In the genomic region with DNA sequence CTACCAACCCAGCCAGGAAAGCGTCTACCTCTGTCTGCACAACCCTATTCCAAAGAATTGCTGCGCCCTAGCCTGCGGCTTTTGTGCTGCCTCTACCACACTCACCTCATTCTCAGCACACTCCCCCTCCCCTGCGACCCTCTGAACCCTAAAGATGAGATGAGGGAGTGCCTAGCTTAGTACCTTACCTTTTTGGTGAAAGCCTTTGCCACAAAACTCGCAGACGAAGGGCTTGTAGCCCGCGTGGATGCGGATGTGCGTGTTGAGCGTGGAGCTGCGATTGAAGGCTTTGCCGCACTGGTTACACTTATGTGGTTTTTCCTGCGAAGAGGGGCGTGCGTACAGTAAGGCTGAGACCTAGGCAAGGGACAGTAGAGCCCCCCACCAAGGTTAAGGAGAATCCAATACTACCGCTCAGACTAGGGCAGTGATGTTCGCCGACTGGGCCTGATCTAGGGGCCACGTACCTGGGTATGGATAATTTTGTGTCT, we compare ENCODE assay signal across 17 mouse cellular contexts. TPM values are rescaled to one million over a fixed set of nuclear protein-coding genes. Genes with fewer than 3 reads are reported as not detected.
DNase-seq lines count a peak whose midpoint lies in the region; ATAC-seq and TF ChIP-seq lines count a peak whose summit lies in the region.
"Had no signal": no experiment of that assay in that cellular context is flagged by ENCODE, and none has a peak within 500 bp of the region (broad histone marks: within the 10 kb centered on the region; RNA-seq: fewer than 3 reads in every experiment).

No protein-coding gene starts in this region.

- no peaks in the 10 kb centered on the region for H3K36me3 ChIP-seq in intestine, embryonic 14.5 days (ENCODE audit: control insufficient read depth, insufficient read depth, low read length)
- no peaks in the 10 kb centered on the region for H3K36me3 ChIP-seq in intestine, postnatal 0 days (ENCODE audit: control insufficient read depth, insufficient read depth)
- peaks cover 22% of the 10 kb centered on the region for H3K36me3 ChIP-seq in forebrain, embryonic 10.5 days (replicated peaks)
- H3K36me3 ChIP-seq in midbrain, embryonic 12.5 days: no peaks in the 10 kb centered on the region
- H3K36me3 ChIP-seq: hindbrain, embryonic 15.5 days; limb, embryonic 15.5 days; stomach, embryonic 15.5 days had no signal

- DNase-seq in intestine, embryonic 14.5 days (ENCODE audit: low spot score): peak; percentile 63
- DNase-seq in ZHBTc4 (ENCODE audit: low read depth, low spot score): peak; percentile 54
- peak; percentile 38 for DNase-seq in forebrain, embryonic 10.5 days (ENCODE audit: extremely low spot score, low spot score)
- no peak for DNase-seq in lung, postnatal 36 days
- DNase-seq in kidney, adult 18-20 months: no peak
- DNase-seq in cerebellum, postnatal 36 days: no peak
- DNase-seq: gastrocnemius, postnatal 10 days; lung, embryonic 14.5 days; thymus, postnatal 14 days had no signal

- no peak for ATAC-seq in intestine, embryonic 14.5 days (replicated peaks; ENCODE audit: low FRiP score, low TSS enrichment, low read depth)
- ATAC-seq in intestine, postnatal 0 days: no peak
- no peak for ATAC-seq in midbrain, embryonic 12.5 days (ENCODE audit: low FRiP score, low read depth)

- no peak overlapping the region for H3K4me3 ChIP-seq in intestine, embryonic 14.5 days (ENCODE audit: low read depth, low read length)
- no peak overlapping the region for H3K4me3 ChIP-seq in intestine, postnatal 0 days (ENCODE audit: low read depth, low read length)
- H3K4me3 ChIP-seq in forebrain, embryonic 10.5 days: peak overlapping the region; percentile 71
- H3K4me3 ChIP-seq in midbrain, embryonic 12.5 days: peak overlapping the region; percentile 34
- H3K4me3 ChIP-seq: stomach, embryonic 15.5 days had no signal

- H3K27ac ChIP-seq in intestine, embryonic 14.5 days (ENCODE audit: low read depth): no peak overlapping the region
- H3K27ac ChIP-seq in intestine, postnatal 0 days (ENCODE audit: low read depth, low read length): no peak overlapping the region
- H3K27ac ChIP-seq in forebrain, embryonic 10.5 days: peak overlapping the region; percentile 96
- H3K27ac ChIP-seq in midbrain, embryonic 12.5 days (replicated peaks): no peak overlapping the region
- H3K27ac ChIP-seq: hindbrain, embryonic 15.5 days; limb, embryonic 15.5 days; stomach, embryonic 15.5 days had no signal

- no peak for TF ChIP-seq CTCF in intestine, postnatal 0 days (IDR thresholded peaks at IDR 0.05; ENCODE audit: low read depth)

- under 1% methylated on average over 20 of the region's 20 CpGs for WGBS in intestine, embryonic 14.5 days
- 3% methylated on average over 20 of the region's 20 CpGs for WGBS in intestine, postnatal 0 days
- 1% methylated on average over 20 of the region's 20 CpGs for WGBS in forebrain, embryonic 10.5 days
- 1% methylated on average over 20 of the region's 20 CpGs for WGBS in midbrain, embryonic 12.5 days

- H3K4me2 ChIP-seq in intestine, embryonic 14.5 days (ENCODE audit: low read length): no peak overlapping the region
- H3K4me2 ChIP-seq in intestine, postnatal 0 days (replicated peaks; ENCODE audit: low read depth): no peak overlapping the region
- H3K4me2 ChIP-seq in midbrain, embryonic 12.5 days (replicated peaks): peak overlapping the region; percentile 13; the same call in 1 of the 2 replicates
- H3K4me2 ChIP-seq: hindbrain, embryonic 15.5 days; lung, embryonic 14.5 days; stomach, embryonic 15.5 days had no signal

- H3K27me3 ChIP-seq in intestine, embryonic 14.5 days (replicated peaks; ENCODE audit: control insufficient read depth, insufficient read depth, low read length): peaks cover 99% of the 10 kb centered on the region
- H3K27me3 ChIP-seq in intestine, postnatal 0 days (replicated peaks; ENCODE audit: control insufficient read depth, insufficient read depth, low read length): peaks cover 94% of the 10 kb centered on the region
- H3K27me3 ChIP-seq in forebrain, embryonic 10.5 days (ENCODE audit: poor library complexity, severe bottlenecking): peaks cover 100% of the 10 kb centered on the region
- peaks cover 97% of the 10 kb centered on the region for H3K27me3 ChIP-seq in midbrain, embryonic 12.5 days

- H3K4me1 ChIP-seq in intestine, embryonic 14.5 days (replicated peaks; ENCODE audit: control insufficient read depth, insufficient read depth, low read length): peaks cover 4% of the 10 kb centered on the region; the same call in 1 of the 2 replicates
- H3K4me1 ChIP-seq in intestine, postnatal 0 days (replicated peaks; ENCODE audit: control insufficient read depth, insufficient read depth, low read length): no peaks in the 10 kb centered on the region
- peaks cover 97% of the 10 kb centered on the region for H3K4me1 ChIP-seq in forebrain, embryonic 10.5 days
- peaks cover 51% of the 10 kb centered on the region for H3K4me1 ChIP-seq in midbrain, embryonic 12.5 days

- H3K9me3 ChIP-seq in intestine, embryonic 14.5 days (ENCODE audit: control insufficient read depth, low read length): no peaks in the 10 kb centered on the region
- no peaks in the 10 kb centered on the region for H3K9me3 ChIP-seq in intestine, postnatal 0 days (ENCODE audit: control insufficient read depth)
- H3K9me3 ChIP-seq in forebrain, embryonic 10.5 days: no peaks in the 10 kb centered on the region
- H3K9me3 ChIP-seq in midbrain, embryonic 12.5 days: no peaks in the 10 kb centered on the region
- H3K9me3 ChIP-seq: hindbrain, embryonic 15.5 days; limb, embryonic 15.5 days; stomach, embryonic 15.5 days had no signal

- no peak overlapping the region for H3K9ac ChIP-seq in intestine, embryonic 14.5 days (ENCODE audit: low read length)
- no peak overlapping the region for H3K9ac ChIP-seq in intestine, postnatal 0 days (ENCODE audit: low read depth, low read length)
- H3K9ac ChIP-seq in midbrain, embryonic 12.5 days (replicated peaks): no peak overlapping the region; the same call in 1 of the 2 replicates
- H3K9ac ChIP-seq: hindbrain, embryonic 15.5 days; limb, embryonic 15.5 days; lung, embryonic 14.5 days; stomach, embryonic 15.5 days had no signal

RNA-seq across cellular contexts. Expression of a gene that starts 4.5 kb away (rescaled TPM):
- polyA plus RNA-seq in intestine, embryonic 14.5 days (2014; fragmentation: Nextera tagmentation; extraction: Ambion mirVana): not detected in 2 replicates
- polyA plus RNA-seq in intestine, postnatal 0 days (2015; fragmentation: Nextera tagmentation; extraction: Ambion mirVana): not detected in 2 replicates
- 31.3 and 35.2 TPM in 2 replicates for polyA plus RNA-seq in forebrain, embryonic 10.5 days (2016; fragmentation: Nextera tagmentation; extraction: Ambion mirVana)
- 2.9 and 7.7 TPM in 2 replicates for polyA plus RNA-seq in midbrain, embryonic 12.5 days (2016; fragmentation: Nextera tagmentation; extraction: Ambion mirVana)
- polyA plus RNA-seq: C2C12; heart, embryonic 14.5 days; kidney, embryonic 16.5 days; limb, embryonic 15.5 days; lung, embryonic 14.5 days; stomach, embryonic 15.5 days had no signal

RNA-seq across cellular contexts. Expression of a gene that starts 59.5 kb away (rescaled TPM):
- 40.7 and 46.7 TPM in 2 replicates for polyA plus RNA-seq in intestine, embryonic 14.5 days (2014; fragmentation: Nextera tagmentation; extraction: Ambion mirVana)
- 39.8 and 41.6 TPM in 2 replicates for polyA plus RNA-seq in intestine, postnatal 0 days (2015; fragmentation: Nextera tagmentation; extraction: Ambion mirVana)
- 24.4 and 26.3 TPM in 2 replicates for polyA plus RNA-seq in forebrain, embryonic 10.5 days (2016; fragmentation: Nextera tagmentation; extraction: Ambion mirVana)
- polyA plus RNA-seq in midbrain, embryonic 12.5 days (2016; fragmentation: Nextera tagmentation; extraction: Ambion mirVana): 27.9 and 29.7 TPM in 2 replicates

RNA-seq across cellular contexts. Expression of a gene that starts 59.7 kb away (rescaled TPM):
- polyA plus RNA-seq in intestine, embryonic 14.5 days (2014; fragmentation: Nextera tagmentation; extraction: Ambion mirVana): 0.07 TPM in 1 of 2 replicates, not detected in the other
- 0.12 and 0.23 TPM in 2 replicates for polyA plus RNA-seq in intestine, postnatal 0 days (2015; fragmentation: Nextera tagmentation; extraction: Ambion mirVana)
- 0.10 and 0.11 TPM in 2 replicates for polyA plus RNA-seq in forebrain, embryonic 10.5 days (2016; fragmentation: Nextera tagmentation; extraction: Ambion mirVana)
- 0.08 and 0.10 TPM in 2 replicates for polyA plus RNA-seq in midbrain, embryonic 12.5 days (2016; fragmentation: Nextera tagmentation; extraction: Ambion mirVana)
- polyA plus RNA-seq: C2C12 had no signal

Comparison
In these comparisons a context has a peak if more than half of its experiments do, and no peak if none do; other contexts are left out.
1. DNase-seq: peak in intestine, embryonic 14.5 days (single experiment), ZHBTc4 (single experiment) and forebrain, embryonic 10.5 days (single experiment); none in lung, postnatal 36 days (single experiment), kidney, adult 18-20 months (single experiment) and cerebellum, postnatal 36 days (0 of 2).
2. H3K4me3 ChIP-seq: peak in forebrain, embryonic 10.5 days (single experiment) and midbrain, embryonic 12.5 days (single experiment); none in intestine, embryonic 14.5 days (single experiment) and intestine, postnatal 0 days (single experiment).